ENCODE assay signal across 28 mouse cellular contexts in genomic region chr9:59153945-59154344, GRCm38 (mm10).
A peak's percentile ranks its signal among the peaks of the same experiment; 100 is the strongest.
DNase-seq lines count a peak whose midpoint lies in the region; ATAC-seq and TF ChIP-seq lines count a peak whose summit lies in the region.
"Had no signal": no experiment of that assay in that cellular context is flagged by ENCODE, and none has a peak within 500 bp of the region (broad histone marks: within the 10 kb centered on the region; RNA-seq: fewer than 3 reads in every experiment).

No protein-coding gene starts in this region.

- no peaks in the 10 kb centered on the region for H3K9me3 ChIP-seq in lung, embryonic 16.5 days (ENCODE audit: control insufficient read depth, low read length)
- H3K9me3 ChIP-seq in midbrain, embryonic 14.5 days (ENCODE audit: control insufficient read depth, low read length) = no peaks in the 10 kb centered on the region
- H3K9me3 ChIP-seq: embryonic facial prominence, embryonic 10.5 days; embryonic facial prominence, embryonic 15.5 days; forebrain, embryonic 15.5 days; heart, embryonic 12.5 days had no signal

- 34% methylated on average over 3 of the region's 3 CpGs for WGBS in lung, embryonic 16.5 days
- 38% methylated on average over 3 of the region's 3 CpGs for WGBS in lung, adult 2 months
- 15% methylated on average over 3 of the region's 3 CpGs for WGBS in large intestine, adult 2 months
- WGBS in midbrain, embryonic 14.5 days = 88% methylated on average over 3 of the region's 3 CpGs

- peaks cover 8% of the 10 kb centered on the region; the same call in 1 of the 2 replicates for H3K4me1 ChIP-seq in lung, embryonic 16.5 days (replicated peaks; ENCODE audit: control insufficient read depth, insufficient read depth, low read length)
- no peaks in the 10 kb centered on the region; the same call in 1 of the 2 replicates for H3K4me1 ChIP-seq in lung, adult 2 months (ENCODE audit: control insufficient read depth, insufficient read depth, low read length)
- no peaks in the 10 kb centered on the region for H3K4me1 ChIP-seq in midbrain, embryonic 14.5 days (ENCODE audit: control insufficient read depth, insufficient read depth, low read length)
- H3K4me1 ChIP-seq: embryonic facial prominence, embryonic 15.5 days; forebrain, embryonic 15.5 days; heart, embryonic 12.5 days had no signal

- DNase-seq in adrenal gland, adult 2 months = peak; percentile 33
- no peak for DNase-seq in adrenal gland, postnatal 25 days
- DNase-seq in lung, adult 2 months = no peak
- peak; percentile 39 for DNase-seq in large intestine, adult 2 months (ENCODE audit: low read depth, low spot score)
- no peak for DNase-seq in midbrain, embryonic 14.5 days
- DNase-seq in gastrocnemius, postnatal 4 days (ENCODE audit: low spot score in 2 of 2) = no peak
- DNase-seq: cerebellum, adult 8-10 months; cerebellum, postnatal 25 days; gastrocnemius, postnatal 36 days; heart, adult 2 months; heart, postnatal 4 days; kidney, adult 2 months; kidney, postnatal 36 days; left cerebral cortex, postnatal 4 days; liver; lung, embryonic 14.5 days; right cerebral cortex, adult 18-20 months; thymus, adult 2 months; thymus, postnatal 36 days had no signal

- H3K4me3 ChIP-seq in lung, embryonic 16.5 days (ENCODE audit: low read length) = no peak overlapping the region
- H3K4me3 ChIP-seq in lung, adult 2 months (replicated peaks; ENCODE audit: extremely low read depth, low read depth, low read length) = no peak overlapping the region
- H3K4me3 ChIP-seq in midbrain, embryonic 14.5 days (replicated peaks; ENCODE audit: low read depth, low read length) = no peak overlapping the region
- H3K4me3 ChIP-seq: embryonic facial prominence, embryonic 10.5 days; embryonic facial prominence, embryonic 15.5 days; forebrain, embryonic 15.5 days; heart, adult 2 months; heart, embryonic 12.5 days had no signal

- H3K4me2 ChIP-seq in lung, embryonic 16.5 days (ENCODE audit: low read depth, low read length) = no peak overlapping the region
- H3K4me2 ChIP-seq in midbrain, embryonic 14.5 days (ENCODE audit: low read length) = no peak overlapping the region
- H3K4me2 ChIP-seq: embryonic facial prominence, embryonic 15.5 days; forebrain, embryonic 15.5 days; heart, embryonic 12.5 days; hindbrain, embryonic 14.5 days; lung, embryonic 14.5 days had no signal

- ATAC-seq in lung, embryonic 16.5 days (ENCODE audit: low read depth) = no peak
- ATAC-seq in midbrain, embryonic 14.5 days (ENCODE audit: low FRiP score, low TSS enrichment) = no peak
- ATAC-seq: forebrain, embryonic 15.5 days; midbrain, embryonic 16.5 days; Patski had no signal

- H3K36me3 ChIP-seq in lung, embryonic 16.5 days (ENCODE audit: control insufficient read depth, insufficient read depth, low read length) = no peaks in the 10 kb centered on the region
- H3K36me3 ChIP-seq in midbrain, embryonic 14.5 days (ENCODE audit: control insufficient read depth, insufficient read depth, low read length) = no peaks in the 10 kb centered on the region
- H3K36me3 ChIP-seq: embryonic facial prominence, embryonic 10.5 days; embryonic facial prominence, embryonic 15.5 days; forebrain, embryonic 15.5 days; heart, embryonic 12.5 days had no signal

- TF ChIP-seq CTCF in lung, adult 2 months (IDR thresholded peaks at IDR 0.05; ENCODE audit: insufficient read depth, low read length) = no peak

- H3K27me3 ChIP-seq in lung, embryonic 16.5 days (ENCODE audit: control insufficient read depth, insufficient read depth, low read depth, low read length) = no peaks in the 10 kb centered on the region
- H3K27me3 ChIP-seq in midbrain, embryonic 14.5 days (ENCODE audit: control insufficient read depth, insufficient read depth, low read length) = no peaks in the 10 kb centered on the region
- H3K27me3 ChIP-seq: embryonic facial prominence, embryonic 15.5 days; forebrain, embryonic 15.5 days; heart, embryonic 12.5 days had no signal

- H3K27ac ChIP-seq in lung, embryonic 16.5 days (ENCODE audit: low read length) = peak overlapping the region; percentile 19; the same call in 1 of the 2 replicates
- no peak overlapping the region for H3K27ac ChIP-seq in midbrain, embryonic 14.5 days (replicated peaks; ENCODE audit: low read depth, low read length)
- H3K27ac ChIP-seq: embryonic facial prominence, embryonic 10.5 days; embryonic facial prominence, embryonic 15.5 days; forebrain, embryonic 15.5 days; heart, adult 2 months; hindbrain, embryonic 14.5 days; liver, embryonic 14.5 days had no signal

- no peak overlapping the region for H3K9ac ChIP-seq in lung, embryonic 16.5 days (ENCODE audit: low read length)
- no peak overlapping the region for H3K9ac ChIP-seq in midbrain, embryonic 14.5 days (replicated peaks; ENCODE audit: low read length)
- H3K9ac ChIP-seq: embryonic facial prominence, embryonic 15.5 days; forebrain, embryonic 15.5 days; heart, embryonic 12.5 days; hindbrain, embryonic 14.5 days; liver, embryonic 14.5 days; lung, embryonic 14.5 days had no signal

- TF ChIP-seq POLR2A in lung, adult 2 months (IDR thresholded peaks at IDR 0.05; ENCODE audit: borderline replicate concordance, extremely low read depth, low read depth, low read length) = no peak

Comparison
In these comparisons a context has a peak if more than half of its experiments do, and no peak if none do; other contexts are left out.
1. DNase-seq: peak in adrenal gland, adult 2 months (single experiment) and large intestine, adult 2 months (single experiment); none in adrenal gland, postnatal 25 days (single experiment), lung, adult 2 months (single experiment), midbrain, embryonic 14.5 days (single experiment) and gastrocnemius, postnatal 4 days (0 of 2).